Mouse (Mus musculus) heart, embryonic 10.5 days (tissue): ENCODE measurements around the gene Atg2a. TPM values are rescaled to one million over a fixed set of nuclear protein-coding genes. Genes with fewer than 3 reads are reported as not detected.
A peak's percentile ranks its signal among the peaks of the same experiment; 100 is the strongest.

Experiments used
- DNase-seq: peaks from one replicate; pipeline ENCODE4 v3.0.0-alpha.2; 2017; ENCODE audit warnings: low spot score
- H3K27ac ChIP-seq: fragments of 300-500 bp; sonication (generic); 2 replicates; pipeline ENCODE4 v1.5.1; 2016; ENCODE audit warnings: mild to moderate bottlenecking
- H3K27me3 ChIP-seq: fragments of 300-500 bp; sonication (generic); 2 replicates; pipeline ENCODE4 v1.6.1; 2016; ENCODE audit warnings: mild to moderate bottlenecking; ENCODE audit not compliant: poor library complexity, insufficient read depth, severe bottlenecking
- H3K36me3 ChIP-seq: fragments of 300-500 bp; sonication (generic); 2 replicates; pipeline ENCODE4 v1.6.1; 2016; ENCODE audit warnings: mild to moderate bottlenecking, moderate library complexity
- H3K4me1 ChIP-seq: fragments of 300-500 bp; sonication (generic); 2 replicates; pipeline ENCODE4 v1.6.1; 2016; ENCODE audit warnings: mild to moderate bottlenecking
- H3K4me3 ChIP-seq: fragments of 300-500 bp; sonication (generic); 2 replicates; pipeline ENCODE4 v1.5.1; 2016; ENCODE audit warnings: mild to moderate bottlenecking, moderate library complexity
- H3K9me3 ChIP-seq: fragments of 300-500 bp; sonication (generic); 2 replicates; pipeline ENCODE4 v1.6.1; 2016; ENCODE audit warnings: mild to moderate bottlenecking, moderate library complexity
- WGBS: fragments of 180-500 bp; shearing (Covaris S2); methylation state at CpG from one replicate; pipeline ENCODE4 v1.1.7; 2016; 5-methylcytosine and 5-hydroxymethylcytosine counted together
- polyA plus RNA-seq: library from polyadenylated mRNA; unstranded; fragments of >200 nt; fragmentation: Nextera tagmentation; extraction: Ambion mirVana; gene quantifications from 2 replicates; pipeline ENCODE4 v1.2.1, GENCODE M21; 2016

Atg2a gene
- polyA plus RNA-seq, 1 experiment from 2014 or later, result 10.8 TPM

GRCm38 (mm10) chr19:6272738-6273137, 31.3 kb downstream of the Atg2a start:
- DNase-seq, result no peak
- no peak overlapping the region for H3K27ac ChIP-seq
- H3K27me3 ChIP-seq, result no peaks in the 10 kb centered on the region
- H3K4me1 ChIP-seq, result peaks cover 23% of the 10 kb centered on the region
- 65% methylated on average over 4 of the region's 4 CpGs for WGBS
- no peaks in the 10 kb centered on the region for H3K36me3 ChIP-seq
- H3K4me3 ChIP-seq, result no peak overlapping the region
- H3K9me3 ChIP-seq, result no peaks in the 10 kb centered on the region

GRCm38 (mm10) chr19:6273592-6273991, 32.1 kb downstream of the Atg2a start:
- no peaks in the 10 kb centered on the region for H3K36me3 ChIP-seq
- 80% methylated on average over 4 of the region's 4 CpGs for WGBS
- no peak overlapping the region for H3K27ac ChIP-seq
- DNase-seq, result no peak
- no peaks in the 10 kb centered on the region for H3K9me3 ChIP-seq
- H3K4me3 ChIP-seq, result no peak overlapping the region
- H3K27me3 ChIP-seq, result no peaks in the 10 kb centered on the region
- H3K4me1 ChIP-seq, result peaks cover 29% of the 10 kb centered on the region

- DNase-seq, result no peak
- no peaks in the 10 kb centered on the region for H3K9me3 ChIP-seq
- H3K4me3 ChIP-seq, result no peak overlapping the region
- 88% methylated on average over 13 of the region's 13 CpGs for WGBS
- peaks cover 34% of the 10 kb centered on the region for H3K4me1 ChIP-seq
- no peaks in the 10 kb centered on the region for H3K36me3 ChIP-seq
- no peaks in the 10 kb centered on the region for H3K27me3 ChIP-seq
- H3K27ac ChIP-seq, result no peak overlapping the region
Observed at GRCm38 (mm10) chr19:6273998-6274608, 32.6 kb downstream of the Atg2a start.

- 8% methylated on average over 15 of the region's 15 CpGs for WGBS
- H3K4me3 ChIP-seq, result peak overlapping the region; percentile 89
- no peaks in the 10 kb centered on the region for H3K9me3 ChIP-seq
- peak overlapping the region; percentile 91 for H3K27ac ChIP-seq
- H3K27me3 ChIP-seq, result no peaks in the 10 kb centered on the region
- DNase-seq, result no peak
- H3K36me3 ChIP-seq, result peaks cover 17% of the 10 kb centered on the region
- peaks cover 50% of the 10 kb centered on the region for H3K4me1 ChIP-seq
Observed at GRCm38 (mm10) chr19:6275740-6276389, 34.4 kb downstream of the Atg2a start.

- DNase-seq, result peak; percentile 99
- Histone ChIP-seq H3K9me3 (no peaks in the 10 kb centered on the region), H3K4me1 (peaks cover 56% of the 10 kb centered on the region), H3K36me3 (peaks cover 25% of the 10 kb centered on the region), H3K4me3 (peak within 1 kb of the TSS; percentile 89), H3K27me3 (no peaks in the 10 kb centered on the region), H3K27ac (peak within 1 kb of the TSS; percentile 91)
- WGBS, result under 1% methylated on average over 97 of the region's 106 CpGs
Observed at GRCm38 (mm10) chr19:6276426-6277421, 35.3 kb downstream of the Atg2a start, which contains the start of gene Ehd1. Gene Ehd1 (plus strand): TSS chr19:6276725.

- peaks cover 58% of the 10 kb centered on the region for H3K4me1 ChIP-seq
- DNase-seq, result peak; percentile 89
- peaks cover 36% of the 10 kb centered on the region for H3K36me3 ChIP-seq
- peak overlapping the region; percentile 89 for H3K4me3 ChIP-seq
- 2% methylated on average over 10 of the region's 10 CpGs for WGBS
- H3K27me3 ChIP-seq, result no peaks in the 10 kb centered on the region
- no peaks in the 10 kb centered on the region for H3K9me3 ChIP-seq
- H3K27ac ChIP-seq, result peak overlapping the region; percentile 91
Observed at GRCm38 (mm10) chr19:6277661-6278438, 36.4 kb downstream of the Atg2a start.

- Histone ChIP-seq H3K9me3 (no peaks in the 10 kb centered on the region), H3K36me3 (peaks cover 44% of the 10 kb centered on the region), H3K27ac (peak overlapping the region; percentile 91), H3K4me3 (peak overlapping the region; percentile 89), H3K4me1 (peaks cover 64% of the 10 kb centered on the region), H3K27me3 (no peaks in the 10 kb centered on the region)
- no peak for DNase-seq
- 27% methylated on average over 6 of the region's 6 CpGs for WGBS
Observed at GRCm38 (mm10) chr19:6278439-6279073, 37.1 kb downstream of the Atg2a start.

- 77% methylated on average over 6 of the region's 6 CpGs for WGBS
- Histone ChIP-seq H3K36me3 (peaks cover 51% of the 10 kb centered on the region), H3K27me3 (no peaks in the 10 kb centered on the region), H3K9me3 (no peaks in the 10 kb centered on the region), H3K4me1 (peaks cover 75% of the 10 kb centered on the region), H3K27ac (peak overlapping the region; percentile 91), H3K4me3 (peak overlapping the region; percentile 89)
- DNase-seq, result no peak
Observed at GRCm38 (mm10) chr19:6279481-6280144, 38.1 kb downstream of the Atg2a start.

GRCm38 (mm10) chr19:6280554-6280953, 39.1 kb downstream of the Atg2a start:
- Histone ChIP-seq H3K9me3 (no peaks in the 10 kb centered on the region), H3K4me1 (peaks cover 81% of the 10 kb centered on the region), H3K36me3 (peaks cover 60% of the 10 kb centered on the region), H3K4me3 (0 out of 2 replicates have a peak overlapping the region, but pooled peaks have one; percentile 89), H3K27me3 (no peaks in the 10 kb centered on the region), H3K27ac (peak overlapping the region; percentile 91; the same call in 1 of the 2 replicates)
- 91% methylated on average over 7 of the region's 7 CpGs for WGBS
- DNase-seq, result no peak

GRCm38 (mm10) chr19:6281122-6282020, 39.9 kb downstream of the Atg2a start:
- Histone ChIP-seq H3K9me3 (no peaks in the 10 kb centered on the region), H3K4me1 (peaks cover 82% of the 10 kb centered on the region), H3K27ac (peak overlapping the region; percentile 43; the same call in 1 of the 2 replicates), H3K4me3 (no peak overlapping the region), H3K36me3 (peaks cover 64% of the 10 kb centered on the region), H3K27me3 (no peaks in the 10 kb centered on the region)
- no peak for DNase-seq
- WGBS, result 77% methylated on average over 14 of the region's 14 CpGs

- Histone ChIP-seq H3K27ac (peak overlapping the region; percentile 90), H3K9me3 (no peaks in the 10 kb centered on the region), H3K4me1 (peaks cover 90% of the 10 kb centered on the region), H3K27me3 (no peaks in the 10 kb centered on the region), H3K36me3 (peaks cover 79% of the 10 kb centered on the region), H3K4me3 (0 out of 2 replicates have a peak overlapping the region, but pooled peaks have one; percentile 3)
- no peak for DNase-seq
- 66% methylated on average over 5 of the region's 5 CpGs for WGBS
Observed at GRCm38 (mm10) chr19:6283001-6283400, 41.5 kb downstream of the Atg2a start.
